Mouse (Mus musculus) midbrain, embryonic 14.5 days (tissue): Measurements from ENCODE around the gene 3110009E18Rik. TPM values are rescaled to one million over a fixed set of nuclear protein-coding genes. Genes with fewer than 3 reads are reported as not detected.

Source experiments
- ATAC-seq: fragments of 200-750 bp; cut with Nextera tagmentation; 2 replicates; pipeline ENCODE4 v1.8.0; 2017; ENCODE audit warnings: moderate number of reproducible peaks, moderate library complexity; ENCODE audit not compliant: low FRiP score, low TSS enrichment
- DNase-seq: peaks from one replicate; pipeline ENCODE4 v3.0.0-alpha.2; 2015
- H3K27ac ChIP-seq: fragments of 300-500 bp; sonication (generic); replicated peaks from 2 replicates; pipeline ENCODE4 v1.5.1; 2014; ENCODE audit warnings: mild to moderate bottlenecking, low read depth, low read length, moderate library complexity
- H3K27me3 ChIP-seq: fragments of 300-500 bp; sonication (generic); 2 replicates; pipeline ENCODE4 v1.6.1; 2014; ENCODE audit warnings: low read length, control low read depth, mixed read lengths; ENCODE audit not compliant: control insufficient read depth, insufficient read depth
- H3K36me3 ChIP-seq: fragments of 300-500 bp; sonication (generic); 2 replicates; pipeline ENCODE4 v1.6.1; 2014; ENCODE audit warnings: low read length, control low read depth; ENCODE audit not compliant: control insufficient read depth, insufficient read depth
- H3K4me1 ChIP-seq: fragments of 300-500 bp; sonication (generic); 2 replicates; pipeline ENCODE4 v1.6.1; 2014; ENCODE audit warnings: mild to moderate bottlenecking, antibody characterized with exemption, low read length, control low read depth; ENCODE audit not compliant: control insufficient read depth, insufficient read depth
- H3K4me2 ChIP-seq: fragments of 300-500 bp; sonication (generic); 2 replicates; pipeline ENCODE4 v1.6.1; 2014; ENCODE audit warnings: mild to moderate bottlenecking, low read length, moderate library complexity
- H3K4me3 ChIP-seq: fragments of 300-500 bp; sonication (generic); replicated peaks from 2 replicates; pipeline ENCODE4 v1.5.1; 2014; ENCODE audit warnings: low read depth, low read length
- H3K9ac ChIP-seq: fragments of 300-500 bp; sonication (generic); replicated peaks from 2 replicates; pipeline ENCODE4 v1.6.1; 2014; ENCODE audit warnings: mild to moderate bottlenecking, low read length, moderate library complexity
- H3K9me3 ChIP-seq: fragments of 300-500 bp; sonication (generic); 2 replicates; pipeline ENCODE4 v1.6.1; 2016; ENCODE audit warnings: low read length, control low read depth, mixed read lengths; ENCODE audit not compliant: control insufficient read depth
- WGBS: fragments of 180-500 bp; shearing (Covaris S2); extraction: QIAGEN DNeasy Blood & Tissue Kit; methylation state at CpG from one replicate; pipeline ENCODE4 v1.1.7; 2014; 5-methylcytosine and 5-hydroxymethylcytosine counted together
- polyA plus RNA-seq: library from polyadenylated mRNA; unstranded; fragments of >200 nt; fragmentation: Nextera tagmentation; extraction: Ambion mirVana; gene quantifications from 2 replicates; pipeline ENCODE4 v1.2.1, GENCODE M21; 2014

Gene 3110009E18Rik
- polyA plus RNA-seq, 1 experiment from 2014 or later: 18.7 TPM

GRCm38 (mm10) chr1:120125471-120125870, 4.5 kb downstream of the 3110009E18Rik start:
- ATAC-seq: no peak
- 80% methylated on average over 6 of the region's 6 CpGs for WGBS
- H3K36me3 ChIP-seq: no peaks in the 10 kb centered on the region

DNA sequence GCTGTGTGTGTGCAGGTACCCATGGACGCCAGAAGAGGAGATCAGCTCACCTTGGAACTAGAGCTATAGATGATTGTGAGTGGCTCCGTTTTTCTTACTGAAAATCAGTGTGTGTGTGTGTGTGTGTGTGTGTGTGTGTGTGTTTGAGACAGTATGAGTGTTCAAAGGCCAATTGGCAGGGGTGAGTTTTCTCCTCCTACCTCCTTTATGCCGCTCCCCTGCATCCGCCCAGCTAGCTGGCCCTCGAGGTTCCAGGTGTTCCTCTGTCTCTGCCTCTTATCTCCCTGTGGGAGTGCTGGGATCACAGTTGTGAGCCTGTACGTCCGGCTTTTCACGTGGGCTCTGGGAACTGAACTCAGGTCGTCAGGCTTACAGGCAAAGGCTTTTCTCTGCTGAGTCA, 5.3 kb downstream of the 3110009E18Rik start:
- ATAC-seq (no peak), DNase-seq (no peak)
- no peaks in the 10 kb centered on the region for H3K36me3 ChIP-seq
- H3K27ac ChIP-seq: no peak overlapping the region
- 82% methylated on average over 9 of the region's 9 CpGs for WGBS
- no peak overlapping the region for H3K4me2 ChIP-seq
- peaks cover 3% of the 10 kb centered on the region; the same call in 1 of the 2 replicates for H3K4me1 ChIP-seq
- no peak overlapping the region for H3K9ac ChIP-seq
- H3K27me3 ChIP-seq: no peaks in the 10 kb centered on the region
- H3K9me3 ChIP-seq: no peaks in the 10 kb centered on the region
- H3K4me3 ChIP-seq: no peak overlapping the region

More at GRCm38 (mm10) chr1:120125471-120125870, 4.5 kb downstream of the 3110009E18Rik start:
- no peak overlapping the region for H3K27ac ChIP-seq
- no peak overlapping the region for H3K4me3 ChIP-seq
- H3K4me2 ChIP-seq: no peak overlapping the region
- H3K27me3 ChIP-seq: no peaks in the 10 kb centered on the region
- H3K9ac ChIP-seq: no peak overlapping the region
- peaks cover 3% of the 10 kb centered on the region; the same call in 1 of the 2 replicates for H3K4me1 ChIP-seq
- H3K9me3 ChIP-seq: no peaks in the 10 kb centered on the region
- DNase-seq: no peak

DNA sequence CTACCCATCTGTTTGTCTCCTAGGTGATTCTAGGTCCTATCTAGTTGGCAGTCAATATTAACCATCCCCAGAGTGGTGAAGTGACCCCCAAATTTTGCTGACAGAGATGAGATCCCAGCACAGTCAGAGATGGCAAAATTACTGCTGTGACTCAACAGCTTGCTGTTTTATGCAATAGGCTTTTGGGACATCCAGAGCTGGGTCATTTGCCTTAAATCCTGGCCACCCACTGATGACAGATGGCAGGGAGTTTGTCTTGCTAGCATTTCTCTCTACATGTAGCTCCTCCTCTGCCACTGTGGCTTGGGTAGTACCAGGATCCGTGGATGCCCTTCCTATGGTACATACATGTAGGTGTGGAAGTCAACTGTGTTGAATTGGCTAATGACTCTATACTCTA, 11.4 kb downstream of the 3110009E18Rik start:
- Histone ChIP-seq H3K4me3 (no peak overlapping the region), H3K4me2 (no peak overlapping the region), H3K9ac (no peak overlapping the region), H3K27me3 (no peaks in the 10 kb centered on the region), H3K27ac (no peak overlapping the region), H3K9me3 (no peaks in the 10 kb centered on the region), H3K36me3 (no peaks in the 10 kb centered on the region), H3K4me1 (no peaks in the 10 kb centered on the region)
- WGBS: 97% methylated on average over 1 of the region's 1 CpGs
- DNase-seq (no peak), ATAC-seq (no peak)

DNA sequence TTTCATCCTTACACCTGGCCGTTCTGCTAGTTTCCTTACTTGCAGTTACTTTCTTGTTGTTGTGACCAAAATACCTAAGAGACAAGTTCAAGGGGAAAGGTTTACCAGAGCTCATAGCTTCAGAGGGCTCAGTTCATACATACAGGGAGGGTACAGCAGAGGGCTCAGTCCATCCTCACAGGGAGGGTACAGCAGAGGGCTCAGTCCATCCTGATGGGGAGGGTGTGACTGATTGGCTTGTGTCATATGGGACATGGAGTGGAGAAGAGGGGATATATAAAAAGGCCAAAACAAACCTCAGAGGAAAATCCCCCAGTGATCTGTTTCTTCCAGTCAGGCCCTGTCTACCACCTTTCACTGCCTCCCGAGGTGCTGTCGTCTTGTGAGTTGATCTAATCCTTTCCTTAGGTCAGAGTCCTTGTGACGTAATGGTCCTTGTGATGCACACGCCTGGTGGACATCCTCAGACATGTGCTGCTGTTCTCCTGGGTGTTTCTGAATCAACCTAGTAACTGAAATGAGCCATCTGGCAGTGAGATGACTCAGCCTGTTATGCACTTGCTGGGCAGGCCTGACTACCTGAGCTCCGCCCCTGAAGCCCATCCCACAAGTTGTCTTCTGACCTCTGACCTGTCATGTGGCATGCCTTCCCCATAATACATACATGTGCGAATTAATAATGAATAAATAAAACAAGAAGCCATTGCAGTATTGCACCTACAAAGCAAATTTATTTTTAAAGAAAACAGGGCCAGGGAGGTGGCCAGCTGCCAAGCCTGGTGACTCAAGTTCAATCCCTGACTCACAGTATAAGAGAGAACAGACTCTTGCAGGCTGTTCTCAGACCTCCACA, 15.2 kb downstream of the 3110009E18Rik start:
- Histone ChIP-seq H3K27ac (no peak overlapping the region), H3K9ac (no peak overlapping the region), H3K27me3 (no peaks in the 10 kb centered on the region), H3K36me3 (no peaks in the 10 kb centered on the region), H3K4me3 (no peak overlapping the region), H3K4me1 (no peaks in the 10 kb centered on the region), H3K9me3 (no peaks in the 10 kb centered on the region), H3K4me2 (no peak overlapping the region)
- no peak for ATAC-seq
- WGBS: 84% methylated on average over 7 of the region's 7 CpGs
- no peak for DNase-seq

DNA sequence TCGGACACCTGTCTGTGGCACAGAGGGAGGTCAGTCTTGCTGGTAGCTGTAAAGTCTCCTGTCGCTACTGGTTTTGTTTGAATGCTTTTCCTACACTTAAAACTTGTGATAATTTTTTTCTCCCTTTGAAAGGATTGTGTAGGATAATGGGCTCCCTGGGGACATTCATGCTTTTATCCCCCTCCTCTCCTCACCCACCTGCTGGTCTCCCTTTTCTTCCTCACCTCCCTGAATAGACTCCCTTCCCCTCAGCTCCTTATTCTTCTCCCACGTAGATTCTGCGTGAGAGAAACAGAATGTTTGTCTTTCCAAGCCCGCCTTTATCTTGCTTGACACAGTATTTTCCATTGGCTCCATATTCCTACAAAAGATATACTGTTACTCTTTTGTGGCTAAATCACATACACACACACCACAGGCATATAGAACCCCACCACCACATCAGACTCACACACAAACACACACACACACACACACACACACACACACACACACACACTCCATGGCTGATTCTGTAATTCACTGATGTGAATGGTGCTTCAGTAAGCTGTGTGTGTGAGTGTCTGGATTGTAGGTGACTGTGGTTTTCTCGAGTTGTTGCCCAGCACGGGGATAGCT, 18.0 kb downstream of the 3110009E18Rik start:
- DNase-seq: peak; percentile 41
- no peak overlapping the region for H3K9ac ChIP-seq
- no peak overlapping the region for H3K27ac ChIP-seq
- H3K9me3 ChIP-seq: no peaks in the 10 kb centered on the region
- ATAC-seq: no peak
- no peak overlapping the region for H3K4me3 ChIP-seq
- H3K4me1 ChIP-seq: no peaks in the 10 kb centered on the region
- no peaks in the 10 kb centered on the region for H3K27me3 ChIP-seq
- 18% methylated on average over 7 of the region's 7 CpGs for WGBS
- no peaks in the 10 kb centered on the region for H3K36me3 ChIP-seq
- H3K4me2 ChIP-seq: no peak overlapping the region

- Histone ChIP-seq H3K9ac (no peak overlapping the region), H3K27me3 (no peaks in the 10 kb centered on the region), H3K36me3 (no peaks in the 10 kb centered on the region), H3K27ac (no peak overlapping the region), H3K4me2 (no peak overlapping the region), H3K9me3 (no peaks in the 10 kb centered on the region), H3K4me1 (no peaks in the 10 kb centered on the region), H3K4me3 (no peak overlapping the region)
- DNase-seq: no peak
- 89% methylated on average over 9 of the region's 9 CpGs for WGBS
- no peak for ATAC-seq
Measured at GRCm38 (mm10) chr1:120140144-120140693, 19.2 kb downstream of the 3110009E18Rik start.

- 69% methylated on average over 5 of the region's 5 CpGs for WGBS
Measured at GRCm38 (mm10) chr1:120142551-120142950, 21.6 kb downstream of the 3110009E18Rik start.

DNA sequence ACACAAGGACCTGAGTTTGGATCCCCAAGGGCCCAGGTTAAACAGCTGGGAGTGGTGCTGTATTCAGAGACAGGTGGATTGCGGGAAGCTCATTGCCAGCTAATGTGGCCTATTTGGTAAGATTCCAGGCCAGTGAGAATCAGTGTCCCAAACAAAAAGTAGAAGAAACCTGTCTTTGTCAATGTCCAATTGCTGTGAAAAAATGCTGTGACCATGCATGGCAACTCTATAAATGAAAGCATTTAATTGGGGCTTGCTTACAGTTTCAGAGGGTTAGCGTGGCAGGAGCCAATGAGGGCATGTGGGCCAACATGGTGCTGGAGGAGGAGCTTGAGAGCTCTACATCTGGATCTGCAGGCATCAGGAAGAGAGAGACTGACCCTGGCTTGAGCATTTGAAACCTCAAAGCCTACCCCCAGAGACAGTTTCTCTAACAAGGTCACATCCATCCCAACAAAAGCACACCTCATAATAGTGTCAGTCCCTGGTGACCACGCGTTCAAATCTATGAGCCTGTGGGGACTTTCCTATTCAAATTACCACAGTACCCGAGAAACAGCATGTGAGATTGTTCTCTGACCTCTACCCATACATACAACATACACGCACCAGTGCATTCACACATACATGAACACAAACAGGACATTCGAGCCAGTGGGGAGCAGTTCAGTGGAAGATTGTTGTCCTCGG, 24.7 kb downstream of the 3110009E18Rik start:
- Histone ChIP-seq H3K4me1 (no peaks in the 10 kb centered on the region), H3K4me3 (no peak overlapping the region), H3K27me3 (no peaks in the 10 kb centered on the region), H3K9ac (no peak overlapping the region), H3K27ac (no peak overlapping the region), H3K4me2 (no peak overlapping the region), H3K9me3 (no peaks in the 10 kb centered on the region), H3K36me3 (no peaks in the 10 kb centered on the region)
- WGBS: 90% methylated on average over 8 of the region's 8 CpGs
- ATAC-seq (no peak), DNase-seq (no peak)

More at GRCm38 (mm10) chr1:120142551-120142950, 21.6 kb downstream of the 3110009E18Rik start:
- DNase-seq (peak; percentile 46), ATAC-seq (no peak)
- Histone ChIP-seq H3K9me3 (no peaks in the 10 kb centered on the region), H3K27ac (no peak overlapping the region), H3K4me2 (no peak overlapping the region), H3K4me3 (no peak overlapping the region), H3K4me1 (no peaks in the 10 kb centered on the region), H3K27me3 (no peaks in the 10 kb centered on the region), H3K9ac (no peak overlapping the region), H3K36me3 (no peaks in the 10 kb centered on the region)
